Mouse (Mus musculus) urinary bladder, postnatal 25 days (tissue): Measurements from ENCODE around the gene Gm10778.

Experiments used
- DNase-seq: peaks from one replicate; pipeline ENCODE4 v3.0.0; 2022; ENCODE audit warnings: low spot score

The Gm10778 gene

DNA sequence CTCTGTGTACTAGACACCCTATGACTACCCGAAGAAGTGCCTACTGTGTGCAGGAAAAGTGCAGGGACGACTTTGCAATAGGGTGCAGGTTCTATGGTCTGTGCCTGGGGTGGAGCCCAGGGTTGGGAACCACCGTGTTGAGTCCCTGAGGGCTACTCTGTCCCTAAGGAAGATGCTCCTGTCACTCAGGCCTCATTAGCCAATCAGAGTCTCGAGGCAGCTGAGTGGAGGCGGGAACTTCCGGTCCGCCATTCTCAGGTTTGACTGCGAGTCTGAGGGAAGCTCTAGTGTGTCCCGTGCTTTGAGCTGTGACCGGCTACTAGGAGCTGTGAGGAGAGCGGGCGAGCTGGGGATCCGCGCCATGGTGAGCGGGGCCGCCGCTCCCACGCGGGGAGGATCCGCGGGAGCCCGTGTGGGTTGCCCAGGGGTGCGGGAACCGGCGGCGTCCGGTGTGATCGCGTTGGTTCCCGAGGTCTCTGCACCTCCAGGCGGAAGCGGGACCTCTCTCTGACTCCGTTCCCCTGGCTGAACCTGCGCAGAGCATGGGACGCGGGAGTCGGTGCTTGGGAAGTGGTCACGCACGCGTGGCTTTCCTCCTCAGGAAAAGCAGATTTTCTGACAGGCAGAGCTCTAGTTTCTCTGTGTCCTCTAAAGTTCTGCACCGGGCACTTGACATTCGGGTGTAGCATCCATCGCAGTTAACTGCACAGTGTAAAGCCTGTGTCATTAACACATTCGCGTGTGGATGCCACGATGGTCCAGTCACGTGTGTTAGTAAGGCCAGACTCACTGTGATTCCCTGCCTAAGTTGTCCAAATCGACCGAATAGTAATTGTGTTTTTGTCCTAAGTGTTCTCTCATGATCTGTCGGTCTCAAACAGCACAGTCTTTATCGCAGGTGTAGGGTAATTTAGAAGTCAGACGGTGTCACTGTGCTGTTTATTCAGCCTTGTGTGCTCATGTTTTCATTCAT is at the start of gene Gm10778:
TSS of gene Gm10778 (plus strand) at position 257 of the 973 bp plus-strand sequence.
- DNase-seq = peak; percentile 81

DNA sequence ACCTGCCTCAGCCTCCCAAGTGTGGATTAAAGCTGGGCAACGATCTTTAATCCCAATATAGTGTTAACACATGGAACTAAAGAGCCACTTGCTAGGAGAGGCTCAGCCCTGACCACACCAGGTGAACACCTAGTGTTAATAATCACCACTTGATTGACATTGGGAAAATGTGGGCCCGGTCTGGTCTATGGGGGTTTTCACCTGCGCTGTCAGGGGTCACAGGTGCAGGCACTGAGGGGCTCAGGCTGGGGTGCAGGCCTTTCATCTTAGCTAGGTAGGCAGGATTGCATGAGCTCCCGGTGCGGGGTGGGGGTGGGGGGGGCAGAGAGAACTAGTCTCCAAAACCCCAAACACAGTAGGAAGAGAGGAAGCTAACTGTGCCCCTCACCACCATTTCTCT is 49.2 kb upstream of the Gm10778 start:
- no peak for DNase-seq

DNA sequence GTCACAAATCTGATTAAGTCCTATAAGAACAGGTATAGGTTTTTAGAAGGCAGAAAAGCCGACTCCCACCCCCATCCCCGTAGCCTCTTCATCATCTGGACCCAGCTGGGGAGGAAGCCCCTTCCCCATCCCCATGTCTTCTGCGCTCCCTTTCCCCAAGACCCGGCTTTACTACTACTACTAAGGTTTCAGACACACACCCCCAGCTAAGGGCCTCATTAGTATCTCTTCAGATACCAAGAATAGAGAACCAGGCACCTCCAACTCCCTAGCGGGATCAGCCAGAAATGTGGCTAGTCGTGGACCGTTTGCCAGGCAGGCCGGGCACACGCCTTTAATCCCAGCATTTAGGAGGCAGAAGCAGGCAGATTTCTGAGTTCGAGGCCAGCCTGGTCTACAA is 48.8 kb upstream of the Gm10778 start:
- DNase-seq = no peak

DNA sequence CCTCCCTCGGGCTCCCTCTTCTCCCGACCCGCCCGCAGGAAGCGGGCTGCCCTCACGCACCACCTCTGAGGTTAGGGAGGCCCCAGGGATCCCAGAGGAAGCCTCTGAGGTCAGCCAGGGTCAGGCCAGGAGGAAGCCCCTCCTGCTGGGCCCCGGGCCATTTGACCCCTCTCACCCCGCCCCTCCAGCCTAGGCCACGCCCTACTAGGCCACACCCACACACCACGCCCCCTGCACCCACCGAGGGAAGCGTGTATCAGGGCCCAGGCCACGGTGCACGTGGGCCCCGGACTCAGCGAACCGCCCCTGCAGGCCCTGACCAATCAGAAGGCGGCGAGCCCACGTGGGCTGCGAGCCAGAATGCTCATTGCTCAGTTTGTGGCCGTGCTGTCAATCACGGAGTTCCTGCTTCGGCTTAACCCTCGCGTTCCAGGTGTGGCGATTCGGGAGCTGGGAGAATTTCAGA is 48.1 kb upstream of the Gm10778 start, which contains the start of gene Tle6:
TSS of gene Tle6 (minus strand) at position 336 of the 466 bp plus-strand sequence.
- DNase-seq = peak; percentile 93

DNA sequence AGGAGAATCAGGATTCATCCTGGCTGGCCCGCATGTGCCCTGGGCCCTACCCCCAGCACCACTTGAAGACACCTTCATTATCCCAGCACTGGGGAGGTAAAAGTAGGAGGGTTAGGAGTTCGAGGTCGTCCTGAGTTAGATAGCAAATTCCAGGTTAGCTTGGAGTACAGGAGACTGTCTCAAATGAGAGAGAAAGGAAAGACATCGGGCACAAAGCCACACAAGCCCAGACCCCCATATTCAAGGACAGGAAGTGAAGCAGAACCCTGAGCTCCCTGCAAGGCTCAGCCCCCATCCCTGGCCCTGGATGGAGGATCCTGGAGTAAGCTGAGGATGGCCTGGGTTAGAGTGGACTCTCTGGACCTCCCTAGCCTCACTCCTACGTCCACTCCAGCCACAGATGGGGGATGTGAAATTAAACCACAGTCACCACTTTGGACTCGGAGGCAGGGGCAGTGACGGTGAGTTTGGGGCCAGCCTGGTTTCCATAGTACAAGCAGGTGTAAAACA is 47.4 kb upstream of the Gm10778 start:
- no peak for DNase-seq

DNA sequence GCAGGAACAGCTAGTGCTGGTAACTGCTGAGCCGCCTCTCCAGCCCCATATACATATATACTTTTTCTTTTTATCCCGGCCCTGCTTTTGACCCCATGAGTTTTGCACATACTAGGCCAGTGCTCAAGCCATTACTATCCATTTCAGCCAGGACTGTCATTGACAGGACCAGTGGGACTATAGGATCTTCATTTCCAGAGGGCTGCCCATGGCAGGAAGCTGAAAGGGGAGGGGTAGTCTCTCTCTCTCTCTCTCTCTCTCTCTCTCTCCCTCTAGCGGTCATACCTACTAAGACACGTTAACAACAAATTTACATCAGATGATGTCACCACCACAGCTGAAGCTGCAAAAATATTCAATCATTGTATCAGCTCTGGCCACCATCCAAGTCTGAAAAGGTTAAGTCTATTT is 46.1 kb upstream of the Gm10778 start:
- no peak for DNase-seq

DNA sequence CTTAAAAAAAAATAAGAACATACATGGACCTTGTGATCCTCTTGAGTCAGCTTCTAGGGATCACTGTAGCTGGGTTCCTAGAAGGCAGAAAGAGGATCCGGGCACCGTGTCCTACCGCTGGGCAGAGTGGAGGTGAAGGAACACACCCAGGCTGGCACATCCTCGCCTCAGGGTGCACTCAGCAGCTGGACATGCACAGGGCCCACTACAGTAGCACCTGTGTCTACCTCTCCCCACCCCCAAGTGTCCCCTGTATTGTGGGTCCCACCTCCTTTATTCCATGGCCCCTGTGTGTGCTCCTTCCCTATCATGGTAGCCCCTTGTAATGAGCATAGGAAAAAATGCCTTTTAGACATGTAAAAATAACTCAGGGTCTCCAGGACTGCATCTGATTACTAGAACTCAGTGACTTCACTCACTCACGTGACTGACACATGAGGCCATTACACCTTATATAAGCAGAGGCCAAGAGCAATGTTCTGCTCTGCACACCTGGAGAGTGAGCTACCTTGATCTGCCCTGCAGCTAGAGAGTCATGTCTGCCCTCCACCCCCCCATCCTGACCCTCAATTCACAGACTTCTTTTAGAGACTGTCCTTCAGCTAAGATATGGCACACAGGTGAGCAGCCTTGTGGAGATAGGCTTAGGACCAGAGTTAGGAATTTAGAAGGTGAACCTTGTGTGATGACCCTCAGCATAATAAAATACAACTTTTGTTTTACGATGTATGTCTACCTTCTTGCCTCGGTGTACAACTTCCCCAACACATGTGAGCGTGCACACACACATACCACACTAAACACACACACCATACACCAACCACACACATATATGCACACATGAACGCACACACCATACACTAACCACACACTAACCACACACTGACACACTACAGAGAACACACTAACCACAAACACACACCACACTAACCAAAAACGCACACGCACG is 44.6 kb upstream of the Gm10778 start:
- no peak for DNase-seq

DNA sequence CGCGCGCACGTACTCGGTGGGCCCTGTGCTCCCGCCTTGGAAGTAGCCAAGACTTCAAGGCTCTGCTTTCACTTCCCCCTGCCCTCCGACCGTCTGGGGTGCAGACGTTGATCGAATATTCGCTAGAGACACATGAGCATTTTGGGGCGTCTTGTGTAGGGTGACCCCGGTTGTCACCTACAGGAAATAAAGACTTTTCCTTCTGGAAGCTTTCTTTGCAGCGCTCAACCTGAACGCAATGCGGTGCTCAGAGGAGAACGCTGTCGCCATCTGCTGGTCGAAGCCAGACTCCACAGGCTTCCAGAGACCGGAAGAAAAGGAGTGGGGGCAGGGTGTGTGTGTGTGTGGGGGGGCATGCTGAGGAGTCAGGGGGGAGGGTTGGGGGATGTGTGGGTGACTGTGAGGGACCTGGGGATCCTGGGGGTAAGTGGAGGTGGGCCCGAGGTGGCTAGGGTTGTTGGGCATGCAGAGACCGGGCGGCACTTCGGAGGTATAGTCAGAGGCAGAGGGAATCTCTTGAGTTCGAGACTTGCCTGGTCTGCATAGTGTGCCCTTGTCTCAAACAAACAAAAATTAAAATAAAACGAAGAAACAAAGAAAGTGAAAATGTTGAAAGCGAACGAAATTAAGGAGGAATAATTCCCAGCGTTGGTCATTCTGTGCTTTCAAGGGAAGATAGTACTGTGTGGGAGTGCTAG is 43.7 kb upstream of the Gm10778 start:
- DNase-seq = peak; percentile 85

DNA sequence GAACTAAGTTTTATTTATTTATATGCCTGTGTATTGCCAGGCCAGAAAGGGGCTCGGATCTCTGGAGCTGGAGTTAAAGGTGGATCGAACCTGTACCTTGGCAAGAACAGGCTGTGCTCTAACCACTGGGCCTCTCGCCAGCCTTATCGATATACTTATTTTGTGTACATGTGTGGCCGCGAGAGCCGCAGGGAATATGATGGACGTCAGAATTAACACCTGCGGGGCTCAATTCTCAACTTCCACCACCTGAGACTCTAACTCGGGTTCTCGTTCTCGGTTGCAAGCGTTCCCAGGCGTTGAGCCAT is 43.2 kb upstream of the Gm10778 start:
- DNase-seq = no peak

DNA sequence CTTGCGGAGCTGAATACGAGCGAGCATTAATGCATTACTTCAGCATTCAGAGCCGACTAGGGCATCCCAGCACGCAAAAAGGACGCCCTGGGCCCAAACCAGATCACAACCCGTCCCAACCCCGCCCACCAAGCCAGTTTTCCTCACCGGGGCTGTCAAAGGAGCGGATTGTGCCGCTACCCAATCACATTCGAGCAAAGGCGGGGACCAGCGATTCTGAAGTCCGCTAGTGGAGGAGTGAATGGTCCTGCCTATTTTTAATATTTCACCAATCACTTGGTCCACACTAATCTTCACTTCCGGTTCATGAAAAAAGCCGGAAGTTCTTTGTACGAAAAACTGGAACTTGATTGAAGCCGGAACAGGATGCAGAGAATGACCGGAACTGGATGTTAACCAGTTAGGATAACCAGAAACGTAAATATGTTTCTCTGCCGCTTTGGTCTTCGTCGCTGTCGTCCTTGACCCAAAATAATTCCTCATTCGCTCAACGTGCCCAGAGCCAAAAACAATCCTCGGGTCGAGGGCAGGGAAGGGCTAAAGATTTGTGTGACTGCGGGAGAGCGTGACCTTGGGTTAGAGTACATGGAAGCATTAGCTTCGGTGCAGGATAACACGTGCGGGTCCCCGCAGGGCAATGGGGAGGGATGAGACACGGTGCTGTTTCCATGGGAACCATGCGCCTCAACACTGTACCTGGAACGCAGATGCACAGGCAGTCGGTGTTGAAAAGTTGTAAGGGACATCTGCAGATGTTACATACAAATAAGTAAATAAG is 42.7 kb upstream of the Gm10778 start, which contains the start of gene BC025920:
TSS of gene BC025920 (plus strand) at position 297 of the 778 bp plus-strand sequence.
- peak; percentile 77 for DNase-seq

DNA sequence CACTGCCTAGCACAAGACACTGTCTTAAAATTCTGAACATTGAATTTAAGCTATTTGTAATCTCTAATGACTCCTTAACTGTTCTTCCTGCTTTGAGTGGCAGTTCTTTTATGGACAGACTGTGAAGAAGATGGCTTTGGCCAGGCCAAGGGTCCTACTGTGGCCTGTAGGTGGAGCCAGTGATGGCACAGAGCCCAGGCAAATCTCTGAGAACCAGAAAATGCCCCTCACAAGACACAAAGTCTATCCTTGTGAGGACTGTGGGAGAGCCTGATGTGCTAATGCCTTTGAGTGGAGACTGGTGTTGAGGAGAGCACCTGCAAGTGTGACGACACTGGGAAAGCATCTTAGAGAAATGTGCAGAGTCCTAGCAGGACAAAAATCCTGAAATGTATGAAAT is 40.6 kb upstream of the Gm10778 start:
- no peak for DNase-seq

DNA sequence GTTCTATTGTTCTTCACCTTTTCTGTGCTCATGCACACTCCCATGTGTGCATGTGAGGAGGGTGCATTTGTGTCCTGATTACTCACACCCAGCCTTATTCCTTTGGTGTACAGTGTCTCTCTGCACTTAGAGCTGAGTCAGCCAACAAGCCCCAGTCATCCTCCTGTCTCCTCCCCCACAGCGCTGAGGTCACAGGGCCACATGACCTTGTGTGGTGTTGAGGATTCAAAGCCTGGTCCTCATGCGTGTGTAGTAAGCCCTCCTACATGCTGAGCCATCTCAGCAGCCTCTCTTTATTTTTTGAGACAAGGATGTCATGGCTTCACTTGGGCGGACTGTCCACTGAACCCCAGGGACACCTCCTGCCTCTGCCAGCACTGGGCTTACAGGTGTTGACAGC is 36.1 kb upstream of the Gm10778 start:
- DNase-seq = no peak

DNA sequence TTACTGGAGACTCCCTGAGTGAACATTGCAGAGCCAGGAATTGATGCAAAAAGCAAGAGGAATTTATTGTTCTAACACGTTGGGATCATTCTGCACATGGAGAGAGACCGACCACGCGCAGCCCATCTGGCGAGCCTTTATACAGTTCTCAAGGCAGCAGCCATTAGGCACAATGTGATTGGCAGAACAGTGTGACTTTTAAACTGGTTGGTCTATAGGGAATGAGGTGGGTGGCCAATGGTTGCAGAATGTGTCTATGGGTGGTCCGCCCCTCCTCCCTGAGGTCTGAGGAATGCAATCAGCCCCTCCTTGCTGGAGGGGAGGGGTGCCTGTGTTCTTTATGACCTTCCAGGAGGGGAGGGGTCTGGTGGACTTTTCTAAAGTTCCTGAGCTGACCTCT is 33.4 kb upstream of the Gm10778 start:
- no peak for DNase-seq

DNA sequence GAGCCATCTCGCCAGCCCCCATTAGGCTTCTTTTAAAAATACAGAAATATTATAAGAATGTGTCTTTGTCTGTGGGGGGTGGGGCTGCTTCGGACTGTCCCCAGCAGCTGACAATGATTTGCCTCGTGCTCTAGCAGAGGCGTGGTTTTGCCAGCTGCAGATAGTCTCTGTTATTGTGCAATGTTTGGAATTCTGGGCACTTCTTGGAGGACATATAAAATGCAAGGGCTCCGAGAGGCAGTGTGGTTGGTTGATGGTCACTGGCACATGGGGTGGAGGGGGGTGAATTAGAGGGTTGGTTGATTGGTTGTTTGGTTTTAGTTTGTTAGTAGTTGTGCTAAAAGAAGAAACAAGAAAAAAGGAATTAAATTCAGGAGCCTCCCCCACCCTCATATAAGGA is 28.9 kb upstream of the Gm10778 start:
- no peak for DNase-seq

DNA sequence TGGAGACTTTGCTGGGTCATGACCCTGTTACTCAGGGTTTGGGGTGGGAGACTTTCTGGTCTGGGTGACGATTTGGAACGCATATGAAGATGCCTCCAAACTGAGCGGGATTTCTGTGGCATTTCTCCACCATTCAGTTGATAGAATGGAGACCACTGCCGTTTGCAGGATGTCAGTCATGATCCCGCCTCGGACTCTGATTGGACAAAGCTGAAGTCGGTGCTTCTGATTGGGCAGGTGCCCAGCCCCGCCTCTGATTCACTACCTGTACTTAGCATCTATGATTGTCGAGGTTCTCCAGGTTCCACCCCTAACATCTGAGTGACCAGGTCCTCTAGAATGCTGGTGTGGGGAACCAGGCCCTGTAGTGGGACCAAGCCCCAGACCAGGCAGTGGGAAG is 28.1 kb upstream of the Gm10778 start:
- no peak for DNase-seq

DNA sequence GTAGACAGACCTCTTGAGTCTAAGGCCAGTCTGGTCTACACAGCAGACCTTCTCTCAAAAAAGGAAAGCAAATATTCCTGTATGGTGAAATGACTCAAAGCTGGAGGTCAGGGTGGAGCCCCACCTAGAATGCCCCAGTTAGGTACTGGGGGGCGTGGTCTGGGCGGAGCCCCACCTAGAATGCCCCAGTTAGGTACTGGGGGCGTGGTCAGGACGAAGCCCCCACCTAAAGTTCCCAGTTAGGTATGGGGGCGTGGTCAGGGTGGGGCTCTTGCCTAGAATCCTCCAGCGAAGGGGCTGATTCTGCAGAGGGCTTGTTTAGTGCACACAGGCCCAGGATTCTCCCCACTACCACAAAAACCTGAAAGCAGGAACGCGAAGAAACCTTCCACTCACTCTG is 25.4 kb upstream of the Gm10778 start:
- no peak for DNase-seq

DNA sequence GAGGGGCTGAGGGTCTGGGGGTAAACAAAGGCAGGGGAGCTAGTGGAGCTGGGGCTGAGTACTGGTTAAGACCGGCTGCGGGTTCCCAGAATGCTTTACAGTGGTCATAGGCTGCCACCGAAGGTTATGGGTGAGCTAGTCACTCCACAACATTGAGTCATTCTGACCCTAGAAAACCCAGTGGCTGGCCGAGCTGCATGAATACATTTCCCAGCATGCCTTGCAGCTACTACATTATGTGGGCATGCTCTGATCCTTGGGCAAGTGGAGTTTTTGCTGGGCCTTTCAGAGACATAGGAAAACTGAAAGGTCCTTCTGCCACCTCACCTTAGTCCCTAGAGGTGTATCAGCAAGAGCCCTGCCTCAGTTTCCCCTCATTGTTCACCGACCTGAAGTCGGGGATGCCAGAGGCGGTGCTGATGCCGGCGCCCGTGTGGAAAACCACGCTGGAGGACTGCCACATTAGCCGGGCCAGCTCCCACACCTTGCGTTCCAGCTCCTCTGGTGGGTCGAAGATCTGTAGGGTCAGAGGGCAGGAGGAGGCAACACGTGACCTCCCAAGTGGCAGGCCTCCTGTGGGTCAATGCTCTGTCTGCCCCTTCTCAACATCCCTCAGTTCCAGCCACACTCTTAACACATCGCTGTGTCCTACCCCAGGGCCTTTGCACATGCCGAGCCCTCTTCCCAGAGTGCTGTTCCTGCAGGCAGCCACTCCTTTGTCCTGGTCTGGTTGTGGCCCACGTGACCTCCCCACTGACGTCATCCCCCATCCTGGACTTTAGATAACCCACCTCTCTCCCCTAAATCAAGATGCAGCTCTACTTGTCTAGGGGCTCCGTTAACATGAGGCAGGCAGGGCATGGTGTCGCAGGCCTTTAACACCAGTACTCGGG is 22.5 kb upstream of the Gm10778 start:
- no peak for DNase-seq

DNA sequence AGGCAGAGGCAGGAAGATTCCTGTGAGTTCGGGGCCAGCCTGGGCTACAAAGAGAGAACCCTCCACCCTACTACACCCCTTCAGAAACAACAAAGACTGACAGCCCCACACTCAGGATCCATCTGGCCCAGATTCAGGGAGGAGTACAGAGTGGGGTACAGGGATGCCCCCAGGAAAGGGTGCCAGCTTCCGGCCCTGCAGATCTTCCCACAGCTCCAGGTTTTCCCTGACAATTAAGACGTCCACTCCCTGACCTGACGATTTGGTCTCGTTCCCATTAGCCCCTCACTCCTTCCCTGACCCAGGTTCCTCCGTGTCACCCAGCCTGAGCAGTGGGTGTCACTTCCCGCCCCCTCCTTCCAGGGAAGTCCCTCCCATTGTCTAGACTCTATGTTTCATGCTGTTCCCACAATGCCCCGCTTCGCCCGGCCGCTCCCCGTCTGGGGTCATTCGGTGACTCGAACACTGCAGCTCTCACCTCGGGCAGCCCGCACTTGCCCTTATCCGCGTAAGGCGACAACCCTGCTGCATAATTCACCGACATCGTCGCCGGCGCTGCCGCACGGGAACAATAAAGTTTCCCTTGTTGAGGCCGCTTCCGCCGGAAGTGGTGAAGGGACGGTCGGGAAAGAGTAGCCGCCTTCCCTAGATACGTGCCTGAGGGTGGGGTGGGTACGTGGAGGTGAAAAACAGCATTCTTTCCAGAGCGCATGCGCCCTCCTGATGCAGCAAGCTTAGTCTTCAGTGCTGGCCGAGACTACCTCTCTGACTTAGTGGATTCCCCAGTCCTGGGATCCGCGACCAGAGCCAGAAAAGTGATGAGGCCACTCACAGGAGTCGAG is 21.6 kb upstream of the Gm10778 start, which contains the start of gene Sirt6:
TSS of gene Sirt6 (minus strand) at position 804 of the 842 bp plus-strand sequence.
- peak; percentile 82 for DNase-seq

DNA sequence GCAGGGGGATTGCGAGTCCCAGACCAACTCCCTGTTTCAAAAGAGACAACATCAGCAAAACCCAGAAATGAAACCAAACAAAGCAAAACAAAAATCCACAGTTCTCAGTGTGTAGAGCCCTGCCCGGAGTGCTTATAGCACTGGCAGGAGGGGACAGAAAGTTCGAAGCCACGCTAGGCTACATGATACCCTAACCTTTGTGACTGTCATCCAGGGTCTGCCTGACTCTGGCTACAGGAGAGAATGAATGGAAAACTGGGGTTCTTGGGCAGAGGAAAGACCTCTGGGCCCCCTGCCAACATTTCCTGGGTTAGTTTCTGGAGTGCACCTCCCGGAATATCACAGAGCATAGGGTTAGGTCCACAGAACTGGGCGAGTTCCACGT is 21.0 kb upstream of the Gm10778 start:
- DNase-seq = no peak
